Mouse (Mus musculus) ES-Bruce4 (cell line): ENCODE measurements around the gene Snd1. TPM values are rescaled to one million over a fixed set of nuclear protein-coding genes. Genes with fewer than 3 reads are reported as not detected.

Experiments
- H3K27ac ChIP-seq: 2 replicates; pipeline ENCODE4 v1.5.1; 2012; ENCODE audit warnings: low read length, inconsistent platforms; ENCODE audit not compliant: insufficient read depth
- H3K27me3 ChIP-seq: 2 replicates; pipeline ENCODE4 v1.6.1; 2012; ENCODE audit warnings: mild to moderate bottlenecking, low read length, inconsistent platforms; ENCODE audit not compliant: control insufficient read depth, poor library complexity, insufficient read depth, severe bottlenecking
- H3K36me3 ChIP-seq: 2 replicates; pipeline ENCODE4 v1.6.1; 2012; ENCODE audit warnings: inconsistent platforms, mild to moderate bottlenecking, low read length, moderate library complexity; ENCODE audit not compliant: control insufficient read depth, poor library complexity, insufficient read depth, severe bottlenecking
- H3K4me1 ChIP-seq: one replicate; pipeline ENCODE4 v1.8.1; 2011; ENCODE audit warnings: low read length; ENCODE audit not compliant: control insufficient read depth, insufficient read depth
- H3K4me3 ChIP-seq: 2 replicates; pipeline ENCODE4 v1.5.1; 2011; ENCODE audit warnings: low read depth, mild to moderate bottlenecking, low read length
- H3K9ac ChIP-seq: 2 replicates; pipeline ENCODE4 v1.6.1; 2012; ENCODE audit warnings: low read depth, mild to moderate bottlenecking, inconsistent platforms; ENCODE audit not compliant: poor library complexity, severe bottlenecking
- H3K9me3 ChIP-seq: replicated peaks from 2 replicates; pipeline ENCODE4 v1.6.1; 2012; ENCODE audit warnings: mild to moderate bottlenecking, low read length, inconsistent platforms; ENCODE audit not compliant: control insufficient read depth, poor library complexity, insufficient read depth, severe bottlenecking
- CTCF ChIP-seq: IDR thresholded peaks from one replicate; pipeline ENCODE4 v1.8.1; 2011; ENCODE audit warnings: low read depth, low read length
- EP300 ChIP-seq: IDR thresholded peaks from 2 replicates; pipeline ENCODE4 v1.6.1; 2011; ENCODE audit warnings: low read depth, low read length; ENCODE audit not compliant: insufficient read depth
- POLR2A ChIP-seq: IDR thresholded peaks from one replicate; pipeline ENCODE4 v1.8.1; 2011; ENCODE audit warnings: low read length; ENCODE audit not compliant: insufficient read depth
- polyA plus RNA-seq: library from polyadenylated mRNA; stranded (reverse); fragments of >200 nt; gene quantifications from 2 replicates; pipeline ENCODE4 v1.2.4, GENCODE M21; 2011; ENCODE audit warnings: low read depth; ENCODE audit not compliant: missing spikeins, insufficient read depth, insufficient read length

Snd1 gene
- polyA plus RNA-seq, 1 experiment: 155 TPM

- Histone ChIP-seq H3K9ac (no peak overlapping the region), H3K36me3 (no peaks in the 10 kb centered on the region), H3K4me3 (no peak overlapping the region), H3K9me3 (no peaks in the 10 kb centered on the region), H3K27me3 (no peaks in the 10 kb centered on the region), H3K4me1 (no peaks in the 10 kb centered on the region), H3K27ac (no peak overlapping the region)
- TF ChIP-seq EP300 (no peak), POLR2A (no peak), CTCF (no peak)
Observed at GRCm38 (mm10) chr6:28866206-28866605, 391.3 kb downstream of the Snd1 start.

GRCm38 (mm10) chr6:28867516-28868251 lies 392.7 kb downstream of the Snd1 start:
- no peak overlapping the region for H3K27ac ChIP-seq
- TF ChIP-seq EP300: no peak
- TF ChIP-seq POLR2A: no peak
- TF ChIP-seq CTCF: no peak
- H3K9me3 ChIP-seq: no peaks in the 10 kb centered on the region
- no peaks in the 10 kb centered on the region for H3K27me3 ChIP-seq
- H3K4me3 ChIP-seq: no peak overlapping the region
- H3K9ac ChIP-seq: no peak overlapping the region
- no peaks in the 10 kb centered on the region for H3K36me3 ChIP-seq
- H3K4me1 ChIP-seq: no peaks in the 10 kb centered on the region

- Histone ChIP-seq H3K4me1 (no peaks in the 10 kb centered on the region), H3K4me3 (no peak overlapping the region), H3K27me3 (no peaks in the 10 kb centered on the region), H3K27ac (no peak overlapping the region), H3K9ac (no peak overlapping the region), H3K36me3 (no peaks in the 10 kb centered on the region), H3K9me3 (no peaks in the 10 kb centered on the region)
- TF ChIP-seq EP300: no peak
- no peak for TF ChIP-seq POLR2A
- no peak for TF ChIP-seq CTCF
Observed at GRCm38 (mm10) chr6:28871725-28872420, 396.9 kb downstream of the Snd1 start.

GRCm38 (mm10) chr6:28872421-28872795 lies 397.5 kb downstream of the Snd1 start:
- Histone ChIP-seq H3K27ac (no peak overlapping the region), H3K9ac (no peak overlapping the region), H3K4me3 (no peak overlapping the region), H3K27me3 (no peaks in the 10 kb centered on the region), H3K36me3 (no peaks in the 10 kb centered on the region), H3K9me3 (no peaks in the 10 kb centered on the region), H3K4me1 (no peaks in the 10 kb centered on the region)
- TF ChIP-seq POLR2A (no peak), EP300 (no peak), CTCF (no peak)

- TF ChIP-seq CTCF: no peak
Observed at GRCm38 (mm10) chr6:28874053-28874452, 399.1 kb downstream of the Snd1 start.

GRCm38 (mm10) chr6:28874759-28875158 lies 399.8 kb downstream of the Snd1 start:
- H3K4me1 ChIP-seq: no peaks in the 10 kb centered on the region

More at GRCm38 (mm10) chr6:28874053-28874452, 399.1 kb downstream of the Snd1 start:
- no peaks in the 10 kb centered on the region for H3K27me3 ChIP-seq
- no peaks in the 10 kb centered on the region for H3K36me3 ChIP-seq
- H3K4me3 ChIP-seq: no peak overlapping the region
- no peaks in the 10 kb centered on the region for H3K4me1 ChIP-seq
- no peak overlapping the region for H3K27ac ChIP-seq
- H3K9me3 ChIP-seq: no peaks in the 10 kb centered on the region
- H3K9ac ChIP-seq: no peak overlapping the region

More at GRCm38 (mm10) chr6:28874759-28875158, 399.8 kb downstream of the Snd1 start:
- Histone ChIP-seq H3K27me3 (no peaks in the 10 kb centered on the region), H3K27ac (no peak overlapping the region), H3K9ac (no peak overlapping the region), H3K9me3 (no peaks in the 10 kb centered on the region), H3K4me3 (no peak overlapping the region), H3K36me3 (no peaks in the 10 kb centered on the region)
- TF ChIP-seq EP300: no peak
- no peak for TF ChIP-seq POLR2A
- no peak for TF ChIP-seq CTCF
